Mouse (Mus musculus): Measurements from ENCODE around the gene S100a11.

GRCm38 (mm10) chr3:93551950-93552901 is 31.9 kb downstream of the S100a11 start:
- TF ChIP-seq CTCF (IDR thresholded peaks at IDR 0.05; ENCODE audit: extremely low read depth, insufficient read depth, low read length) (no peak), POLR2A (IDR thresholded peaks at IDR 0.05; ENCODE audit: extremely low read depth, insufficient read depth, low read length) (no peak)
